Mouse (Mus musculus): Measurements from ENCODE around the gene Fbxo48. TPM values are rescaled to one million over a fixed set of nuclear protein-coding genes. Genes with fewer than 3 reads are reported as not detected.
A peak's percentile ranks its signal among the peaks of the same experiment; 100 is the strongest.

Gene Fbxo48
- polyA plus RNA-seq, 1 experiment = 0.63 TPM

DNA sequence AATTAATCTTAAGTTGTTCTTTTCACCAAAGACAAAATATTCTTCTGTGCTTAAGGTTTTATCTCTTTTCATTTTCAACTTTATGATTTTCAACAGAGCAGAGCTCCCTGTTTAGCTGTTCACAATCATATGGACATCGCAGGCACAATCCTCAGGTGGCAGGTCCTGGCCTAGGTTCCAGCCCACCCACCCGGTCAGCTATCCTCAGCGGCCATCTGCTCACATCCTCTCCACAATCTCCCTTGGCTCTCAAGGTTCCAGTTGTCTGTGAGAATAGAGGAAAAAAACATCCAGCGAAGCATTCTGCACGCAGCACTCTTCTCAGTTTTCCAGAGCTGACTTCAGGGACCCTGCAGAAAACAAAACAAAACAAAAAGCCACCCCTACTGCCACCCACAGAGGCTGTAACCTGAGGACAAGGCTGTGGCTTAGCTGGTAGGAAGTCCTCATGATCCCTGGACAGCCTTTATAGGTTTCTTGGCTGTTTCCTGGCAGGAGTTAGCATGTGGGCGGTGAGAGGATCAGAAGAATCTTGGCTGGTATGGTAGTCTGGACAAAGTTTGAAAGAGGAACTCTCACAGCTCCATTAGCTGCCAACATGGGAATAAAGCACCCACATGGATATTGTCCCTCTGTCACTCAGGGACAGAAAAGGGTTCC, 15.5 kb upstream of the Fbxo48 start:
- TF ChIP-seq CTCF (IDR thresholded peaks at IDR 0.05; ENCODE audit: extremely low read depth, insufficient read depth, low read length) (no peak), POLR2A (IDR thresholded peaks at IDR 0.05; ENCODE audit: extremely low read depth, insufficient read depth, low read length) (no peak)
- no peak overlapping the region for H3K4me3 ChIP-seq (ENCODE audit: insufficient read depth, low read length)
- H3K27ac ChIP-seq (ENCODE audit: insufficient read depth, low read length) = no peak overlapping the region
- no peaks in the 10 kb centered on the region for H3K4me1 ChIP-seq (ENCODE audit: control insufficient read depth, insufficient read depth, low read length)

DNA sequence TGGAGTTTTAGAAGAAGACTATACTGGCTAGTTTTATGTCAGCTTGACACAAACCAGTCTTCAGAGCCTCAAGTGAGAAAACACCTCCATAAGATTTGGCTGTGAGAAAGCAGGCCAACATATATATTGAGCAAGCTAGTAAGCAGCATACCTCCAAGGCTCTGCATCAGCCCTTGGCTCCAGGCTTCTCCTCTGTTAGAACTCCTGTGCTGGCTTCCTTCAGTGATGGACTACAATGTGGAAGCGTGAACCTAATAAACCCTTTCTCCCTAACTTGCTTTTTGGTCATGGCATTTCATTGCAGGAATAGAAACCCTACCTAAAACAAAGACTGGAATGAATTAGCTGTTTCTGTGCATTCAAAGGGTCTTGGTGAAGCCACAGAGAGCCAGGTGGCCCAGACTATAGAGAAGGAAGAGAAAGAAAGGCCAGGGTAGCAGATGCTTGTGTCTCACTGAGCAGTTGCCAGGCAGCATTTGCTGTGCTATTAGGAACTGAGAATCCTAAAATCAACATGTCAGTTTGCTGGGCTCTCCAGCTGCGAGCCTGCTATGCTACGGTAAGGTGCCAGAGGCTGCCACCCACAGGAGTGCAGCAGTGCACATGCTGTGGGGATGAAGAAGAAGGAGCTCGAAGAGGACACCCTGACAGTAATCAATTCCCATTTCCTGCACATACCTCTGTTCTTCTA, 9.9 kb upstream of the Fbxo48 start:
- Histone ChIP-seq H3K4me1 (ENCODE audit: control insufficient read depth, insufficient read depth, low read length) (no peaks in the 10 kb centered on the region), H3K27ac (ENCODE audit: insufficient read depth, low read length) (no peak overlapping the region), H3K4me3 (ENCODE audit: insufficient read depth, low read length) (no peak overlapping the region)
- TF ChIP-seq POLR2A (IDR thresholded peaks at IDR 0.05; ENCODE audit: extremely low read depth, insufficient read depth, low read length) (no peak), CTCF (IDR thresholded peaks at IDR 0.05; ENCODE audit: extremely low read depth, insufficient read depth, low read length) (no peak)

- Histone ChIP-seq H3K27ac (ENCODE audit: insufficient read depth, low read length) (no peak overlapping the region), H3K4me3 (ENCODE audit: insufficient read depth, low read length) (no peak overlapping the region), H3K4me1 (ENCODE audit: control insufficient read depth, insufficient read depth, low read length) (no peaks in the 10 kb centered on the region)
- TF ChIP-seq CTCF (IDR thresholded peaks at IDR 0.05; ENCODE audit: extremely low read depth, insufficient read depth, low read length) (no peak), POLR2A (IDR thresholded peaks at IDR 0.05; ENCODE audit: extremely low read depth, insufficient read depth, low read length) (no peak)
Measured at GRCm38 (mm10) chr11:16941973-16942452, 9.2 kb upstream of the Fbxo48 start.

DNA sequence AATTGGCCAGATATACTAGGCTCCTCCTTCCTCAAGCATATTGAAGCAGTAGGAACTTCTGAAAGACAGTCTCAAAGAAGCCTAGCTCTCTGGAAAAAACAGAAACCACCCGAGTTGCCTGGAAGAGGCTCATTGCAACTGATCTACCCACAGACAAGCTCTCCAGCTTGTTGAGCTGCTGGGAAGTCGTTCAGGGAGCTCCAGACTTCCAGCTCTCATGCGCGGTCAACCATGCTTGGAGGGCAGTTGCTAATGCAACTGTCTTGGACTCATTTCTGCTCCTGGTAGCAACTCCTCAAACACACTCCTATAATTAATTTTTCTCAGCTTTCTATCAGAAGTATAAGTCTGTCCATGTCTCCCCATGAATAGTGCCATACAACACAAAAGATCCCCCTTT, 8.2 kb upstream of the Fbxo48 start:
- Histone ChIP-seq H3K27ac (ENCODE audit: insufficient read depth, low read length) (no peak overlapping the region), H3K4me1 (ENCODE audit: control insufficient read depth, insufficient read depth, low read length) (no peaks in the 10 kb centered on the region), H3K4me3 (ENCODE audit: insufficient read depth, low read length) (no peak overlapping the region)
- TF ChIP-seq POLR2A (IDR thresholded peaks at IDR 0.05; ENCODE audit: extremely low read depth, insufficient read depth, low read length) (no peak), CTCF (IDR thresholded peaks at IDR 0.05; ENCODE audit: extremely low read depth, insufficient read depth, low read length) (no peak)

GRCm38 (mm10) chr11:16948756-16949155, 2.4 kb upstream of the Fbxo48 start:
- H3K4me1 ChIP-seq (ENCODE audit: control insufficient read depth, insufficient read depth, low read length) = no peaks in the 10 kb centered on the region
- TF ChIP-seq POLR2A (IDR thresholded peaks at IDR 0.05; ENCODE audit: extremely low read depth, insufficient read depth, low read length) (no peak), CTCF (IDR thresholded peaks at IDR 0.05; ENCODE audit: extremely low read depth, insufficient read depth, low read length) (peak; percentile 63; the same call in 1 of the 2 replicates)
- H3K27ac ChIP-seq (ENCODE audit: insufficient read depth, low read length) = no peak overlapping the region
- H3K4me3 ChIP-seq (ENCODE audit: insufficient read depth, low read length) = no peak overlapping the region

DNA sequence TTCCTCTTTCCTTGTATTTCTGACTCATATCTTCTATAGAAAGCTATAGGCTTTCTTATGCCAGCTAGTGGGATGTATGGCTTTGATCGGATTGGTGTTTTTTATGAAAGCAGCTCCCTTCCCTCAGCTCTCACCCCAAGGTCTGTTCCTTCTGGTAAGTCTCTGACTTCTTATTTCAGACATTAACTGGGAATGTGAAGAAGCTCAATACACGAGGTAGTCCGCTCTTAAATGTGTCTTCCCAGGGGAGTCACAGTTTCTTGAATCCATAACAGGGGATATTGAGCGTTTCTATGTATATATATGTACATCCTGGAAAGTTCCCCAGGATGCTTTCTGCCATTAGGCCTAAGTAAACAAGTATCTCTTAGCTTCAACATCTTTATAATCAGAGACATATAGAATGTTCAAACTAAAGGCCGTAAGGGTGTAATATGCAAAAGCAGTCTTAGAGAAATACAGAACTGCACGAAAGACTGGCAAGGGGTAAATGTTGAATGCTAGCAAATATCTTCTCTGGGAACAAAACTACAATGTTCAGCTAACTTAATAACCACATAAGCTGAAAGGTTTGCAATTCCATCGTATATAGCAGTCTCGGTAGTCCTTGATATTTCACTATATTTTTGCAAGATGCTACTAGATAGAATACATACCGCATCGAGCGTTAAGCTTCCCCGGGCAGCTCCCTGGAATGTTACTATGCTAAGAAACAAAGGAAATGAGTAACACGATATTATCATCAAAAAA, 774 bp upstream of the Fbxo48 start:
- TF ChIP-seq POLR2A (IDR thresholded peaks at IDR 0.05; ENCODE audit: extremely low read depth, insufficient read depth, low read length) = no peak
- no peak for TF ChIP-seq CTCF (IDR thresholded peaks at IDR 0.05; ENCODE audit: extremely low read depth, insufficient read depth, low read length)
- Histone ChIP-seq H3K4me1 (ENCODE audit: control insufficient read depth, insufficient read depth, low read length) (no peaks in the 10 kb centered on the region), H3K4me3 (ENCODE audit: insufficient read depth, low read length) (peak overlapping the region; percentile 65), H3K27ac (ENCODE audit: insufficient read depth, low read length) (no peak overlapping the region)

DNA sequence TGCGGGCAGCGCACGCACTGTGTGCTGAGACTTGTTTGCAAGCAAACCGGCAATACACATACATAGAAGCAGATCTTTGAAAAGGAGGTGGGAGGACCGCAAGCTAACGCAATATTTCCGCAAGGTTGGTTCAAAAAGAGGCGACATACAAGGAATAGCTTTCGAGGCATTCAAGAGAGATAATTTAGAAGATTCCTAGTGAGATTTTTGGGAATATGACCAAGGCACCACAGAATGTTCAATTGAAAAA, 511 bp downstream of the Fbxo48 start:
- Histone ChIP-seq H3K27ac (ENCODE audit: insufficient read depth, low read length) (no peak overlapping the region), H3K4me3 (ENCODE audit: insufficient read depth, low read length) (peak overlapping the region; percentile 65), H3K4me1 (ENCODE audit: control insufficient read depth, insufficient read depth, low read length) (no peaks in the 10 kb centered on the region)
- TF ChIP-seq POLR2A (IDR thresholded peaks at IDR 0.05; ENCODE audit: extremely low read depth, insufficient read depth, low read length) (no peak), CTCF (IDR thresholded peaks at IDR 0.05; ENCODE audit: extremely low read depth, insufficient read depth, low read length) (no peak)

GRCm38 (mm10) chr11:16956115-16956862, 5.1 kb downstream of the Fbxo48 start:
- TF ChIP-seq POLR2A (IDR thresholded peaks at IDR 0.05; ENCODE audit: extremely low read depth, insufficient read depth, low read length) = no peak
- TF ChIP-seq CTCF (IDR thresholded peaks at IDR 0.05; ENCODE audit: extremely low read depth, insufficient read depth, low read length) = no peak
- H3K4me3 ChIP-seq (ENCODE audit: insufficient read depth, low read length) = no peak overlapping the region
- no peak overlapping the region for H3K27ac ChIP-seq (ENCODE audit: insufficient read depth, low read length)
- H3K4me1 ChIP-seq (ENCODE audit: control insufficient read depth, insufficient read depth, low read length) = no peaks in the 10 kb centered on the region

- no peak for TF ChIP-seq CTCF (IDR thresholded peaks at IDR 0.05; ENCODE audit: extremely low read depth, insufficient read depth, low read length)
- no peak for TF ChIP-seq POLR2A (IDR thresholded peaks at IDR 0.05; ENCODE audit: extremely low read depth, insufficient read depth, low read length)
- Histone ChIP-seq H3K4me3 (ENCODE audit: insufficient read depth, low read length) (no peak overlapping the region), H3K27ac (ENCODE audit: insufficient read depth, low read length) (no peak overlapping the region)
Measured at GRCm38 (mm10) chr11:16957030-16957429, 5.9 kb downstream of the Fbxo48 start.

More at GRCm38 (mm10) chr11:16957030-16957429, 5.9 kb downstream of the Fbxo48 start:
- no peaks in the 10 kb centered on the region for H3K4me1 ChIP-seq (ENCODE audit: control insufficient read depth, insufficient read depth, low read length)

Data from cortical plate, adult 2 months (tissue).